Mouse (Mus musculus) cerebellum, postnatal 4 days (tissue): ENCODE results near the gene Gm29110.
"Not testable (repeated sequence)": the region's sequence is repeated elsewhere in the genome, so short reads cannot be mapped to it uniquely, and the experiment has no call there.

Source experiments
- DNase-seq, 2 experiments: peaks; one replicate each; pipeline ENCODE4 v3.0.0; 2022; ENCODE audit warnings: low spot score in 2 of 2, mixed read lengths in 1 of 2

Gm29110 gene

GRCm38 (mm10) chrY:74470231-74470630 lies at the start of gene Gm29110:
TSS of gene Gm29110 (plus strand) at chrY:74470531.
- not testable (repeated sequence) for DNase-seq
